Mouse (Mus musculus): ENCODE data around the gene Dtl. TPM values are rescaled to one million over a fixed set of nuclear protein-coding genes. Genes with fewer than 3 reads are reported as not detected.
"Not testable (repeated sequence)": the region's sequence is repeated elsewhere in the genome, so short reads cannot be mapped to it uniquely, and the experiment has no call there.

Gene Dtl
- total RNA-seq, 2 experiments from 2014 or later = 14.7 to 15.2 TPM

DNA sequence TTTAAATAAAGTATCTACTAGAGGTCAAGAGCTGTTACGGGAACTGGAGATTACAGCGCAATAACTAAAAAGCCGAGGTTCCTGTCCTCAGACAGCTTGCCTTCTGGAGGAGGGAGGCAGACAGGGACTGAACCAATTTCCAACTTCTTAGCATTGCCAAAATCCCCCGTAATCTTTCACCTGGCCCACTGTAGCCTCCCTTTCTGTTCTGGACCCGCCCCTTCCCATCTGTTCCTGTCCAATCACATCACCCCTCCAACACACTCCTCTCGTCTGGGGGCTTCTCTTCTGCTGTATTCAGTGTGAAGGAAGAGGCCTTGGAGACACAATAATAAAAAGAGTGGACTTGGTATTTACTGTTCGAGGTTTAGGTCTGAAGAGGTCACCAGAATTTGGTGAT lies 55.1 kb downstream of the Dtl start:
- no peak for DNase-seq (ENCODE audit: low spot score in 2 of 2)

DNA sequence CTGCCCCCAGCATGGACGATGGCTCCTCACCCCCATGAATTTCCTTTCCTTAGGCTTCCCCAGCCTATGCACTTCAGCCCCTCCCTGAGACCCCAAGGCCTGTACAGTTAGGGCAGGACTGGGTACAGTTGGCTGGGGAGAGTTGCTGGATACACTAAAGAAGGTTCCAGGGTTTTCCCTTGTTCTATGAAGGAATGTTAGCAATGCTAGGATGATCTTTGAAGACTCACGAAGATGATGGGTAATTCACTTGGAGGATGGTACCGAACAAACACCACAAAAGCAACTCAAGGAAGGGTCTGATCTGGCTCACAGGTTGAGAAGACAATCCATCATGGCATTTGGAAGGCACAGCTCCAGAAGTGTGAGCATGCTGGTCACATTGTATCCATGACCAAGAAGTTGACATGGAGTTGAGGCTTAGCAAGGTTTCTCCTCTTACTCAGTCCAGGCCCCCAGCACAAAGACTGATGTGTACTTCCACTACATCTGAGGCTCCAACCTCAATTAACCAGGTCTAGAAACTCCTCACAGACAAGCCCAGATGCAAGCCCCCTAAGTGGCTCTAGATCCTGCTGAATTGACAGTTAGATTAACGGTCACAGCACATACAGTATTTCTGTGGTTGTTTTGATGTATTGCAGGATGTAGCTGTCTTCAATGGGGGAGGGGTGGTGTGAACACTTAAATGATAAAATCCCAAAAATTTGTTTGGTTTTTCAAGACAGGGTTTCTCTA lies 55.8 kb downstream of the Dtl start:
- no peak for DNase-seq (ENCODE audit: low spot score in 2 of 2)

DNA sequence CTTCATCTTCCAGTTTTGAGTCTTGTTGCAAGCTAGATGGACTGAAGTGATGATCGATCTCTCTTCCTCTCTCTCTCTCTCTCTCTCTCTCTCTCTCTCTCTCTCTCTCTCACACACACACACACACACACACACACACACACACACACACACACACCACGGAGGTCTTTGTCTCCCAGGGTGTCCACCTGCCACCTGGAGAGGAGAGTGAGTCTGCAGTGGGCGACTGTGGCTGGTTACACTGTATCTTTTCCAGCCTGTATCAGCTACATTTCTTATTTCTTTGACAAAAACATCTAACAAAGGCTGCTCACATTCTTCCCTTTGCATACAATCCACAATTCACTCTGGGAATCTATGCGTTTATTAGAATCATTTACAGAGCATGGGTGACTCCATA lies 56.4 kb downstream of the Dtl start:
- DNase-seq (ENCODE audit: low spot score in 2 of 2) = no peak

DNA sequence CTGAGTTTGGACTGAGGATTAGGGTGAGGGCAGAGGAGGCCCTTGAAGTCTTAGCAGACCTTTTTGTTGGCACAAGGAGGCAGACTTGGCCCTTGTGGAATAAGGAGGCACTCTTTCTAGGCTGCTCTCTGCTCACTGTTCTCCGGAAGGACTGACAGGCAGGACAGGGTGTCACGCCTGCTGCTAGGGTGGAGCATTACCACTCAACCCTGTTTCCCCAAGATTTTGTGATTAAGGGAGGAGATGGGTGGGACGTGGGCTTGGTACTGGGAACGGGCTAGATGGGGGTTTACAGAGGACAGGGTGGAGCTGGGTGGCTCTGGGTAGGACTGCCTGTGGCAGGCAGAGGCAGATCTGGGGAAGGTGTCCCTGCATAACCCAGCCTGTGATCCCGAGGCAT lies 57.4 kb downstream of the Dtl start:
- no peak for DNase-seq (ENCODE audit: low spot score in 2 of 2)

DNA sequence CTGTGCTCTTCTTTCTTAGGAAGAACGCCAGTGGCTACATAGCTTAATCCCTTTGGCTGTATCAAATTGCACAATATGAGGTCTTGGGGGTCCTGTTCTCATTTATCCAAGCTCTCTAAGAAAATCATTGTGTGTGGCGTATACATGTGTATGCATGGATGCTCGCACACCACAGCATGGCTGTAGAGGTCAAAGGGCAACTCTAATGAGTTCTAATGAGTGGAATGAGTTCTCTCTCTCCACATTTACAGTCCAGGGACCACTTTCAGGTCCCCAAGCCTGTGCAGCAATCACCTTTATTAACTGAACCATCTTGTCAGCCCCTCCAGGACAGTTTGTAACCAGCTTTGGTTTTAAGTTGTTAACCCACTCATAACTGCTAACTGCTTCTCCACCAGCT lies 58.3 kb downstream of the Dtl start:
- DNase-seq (ENCODE audit: low spot score in 2 of 2) = no peak

DNA sequence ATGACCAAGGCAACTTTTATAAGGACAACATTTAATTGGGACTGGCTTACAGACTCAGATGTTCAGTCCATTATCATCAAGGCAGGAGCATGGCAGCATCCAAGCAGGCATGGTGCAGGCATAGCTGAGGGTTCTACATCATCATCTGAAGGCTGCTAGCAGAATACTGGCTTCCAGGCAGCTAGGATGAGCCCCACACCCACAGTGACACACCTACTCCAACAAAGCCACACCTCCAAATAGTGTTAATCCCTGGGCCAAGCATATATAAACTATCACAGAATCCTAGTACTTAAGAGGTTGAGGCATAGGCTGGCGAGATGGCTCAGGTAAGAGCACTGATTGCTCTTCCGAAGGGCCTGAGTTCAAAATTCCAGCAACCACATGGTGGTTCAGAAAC lies 59.0 kb downstream of the Dtl start:
- DNase-seq (ENCODE audit: low spot score in 2 of 2) = not testable (repeated sequence)

DNA sequence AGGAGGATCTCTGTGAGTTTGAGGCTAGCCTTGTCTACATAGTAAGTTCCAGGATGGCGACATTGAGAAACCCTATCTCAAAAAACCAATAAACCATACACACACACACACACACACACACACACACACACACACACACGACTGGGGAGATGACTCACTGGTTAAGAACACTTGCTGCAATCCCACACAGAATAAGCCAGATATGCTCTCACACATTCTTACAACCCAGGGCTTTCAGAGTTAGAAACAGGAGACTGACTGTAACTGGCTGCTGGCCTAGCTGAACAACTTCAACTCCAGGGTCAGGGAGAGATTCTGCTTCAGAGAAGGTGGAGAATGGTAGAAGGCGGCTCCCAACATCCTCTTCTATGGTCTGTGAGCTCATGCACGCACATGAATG lies 62.1 kb downstream of the Dtl start:
- DNase-seq (ENCODE audit: low spot score in 2 of 2) = no peak

DNA sequence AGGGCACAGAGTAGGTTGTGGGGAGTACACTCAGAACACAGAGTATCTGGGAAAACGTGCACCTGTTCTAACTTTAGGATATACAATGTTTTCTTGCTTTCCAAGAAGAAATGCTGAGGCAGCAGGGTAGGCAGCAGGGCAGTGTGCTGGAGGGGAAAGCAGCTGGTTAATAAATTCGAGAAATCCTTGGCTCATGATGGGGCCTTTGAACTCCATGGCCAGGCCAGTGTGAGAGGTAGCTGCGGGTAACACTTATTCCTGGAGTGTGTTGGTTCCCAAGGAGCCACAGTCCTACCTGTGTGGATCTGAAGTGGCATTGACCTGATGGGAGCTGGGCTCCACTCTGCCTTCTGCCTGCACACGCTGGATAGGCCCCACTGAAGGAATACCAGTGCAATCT lies 63.0 kb downstream of the Dtl start:
- no peak for DNase-seq (ENCODE audit: low spot score in 2 of 2)

DNA sequence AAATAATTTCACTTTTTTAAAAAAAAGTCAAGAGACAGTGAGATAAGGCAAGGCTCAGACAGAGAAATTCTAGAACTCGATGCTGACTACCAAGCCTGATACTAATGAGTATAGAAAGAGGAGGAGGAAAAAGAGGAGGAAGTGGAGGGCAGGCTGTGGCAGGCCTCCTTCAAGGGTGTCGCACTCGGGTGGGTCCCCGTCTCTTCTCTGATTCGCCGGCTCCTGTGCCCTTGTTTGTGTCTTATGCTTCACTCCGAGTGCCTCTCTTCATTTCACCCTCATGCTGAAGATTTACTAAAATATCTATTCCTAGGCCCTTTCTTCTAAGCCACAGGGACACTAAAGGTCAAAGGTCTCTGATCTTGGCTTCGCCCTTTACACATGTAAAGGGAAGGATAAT lies 63.8 kb downstream of the Dtl start:
- no peak for DNase-seq (ENCODE audit: low spot score in 2 of 2)

DNA sequence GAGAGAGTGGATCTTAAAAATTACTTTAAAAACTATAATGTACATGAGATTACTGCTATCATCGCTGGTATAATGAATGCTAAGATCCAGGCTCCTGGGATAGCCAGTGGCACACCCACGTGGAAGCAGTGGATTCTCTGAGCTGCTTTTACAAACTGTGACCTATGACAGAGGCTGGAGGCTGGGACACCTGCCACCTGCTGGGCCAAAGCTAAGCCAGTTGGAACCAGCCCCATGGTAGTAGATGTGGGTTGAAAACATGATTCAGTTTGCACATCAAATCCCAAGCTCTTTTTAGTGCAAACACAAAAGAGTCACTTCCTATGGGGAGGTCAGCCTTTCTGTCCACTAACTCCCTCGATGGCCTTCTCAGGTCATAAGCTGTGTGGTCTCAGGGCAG lies 65.5 kb downstream of the Dtl start:
- DNase-seq (ENCODE audit: low spot score in 2 of 2) = no peak

DNA sequence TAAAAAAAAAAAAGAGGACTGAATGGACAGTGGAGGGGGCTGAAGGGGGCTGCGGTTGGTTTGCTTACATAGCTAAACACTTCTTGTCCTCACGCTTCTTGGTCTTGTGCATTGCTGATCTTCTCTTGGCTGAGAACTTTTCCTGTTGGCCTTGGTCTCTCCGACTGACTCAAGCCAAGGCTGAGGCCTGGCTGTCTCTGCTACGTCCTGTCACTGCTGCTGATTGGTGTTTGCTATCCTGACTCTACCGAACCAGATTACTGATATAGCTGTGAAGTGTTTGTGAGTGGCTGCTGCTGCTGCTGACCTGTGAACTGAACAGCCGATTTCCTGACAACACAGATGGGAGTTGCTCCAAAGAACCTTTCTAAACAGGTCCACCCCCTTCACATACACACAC lies 66.2 kb downstream of the Dtl start:
- DNase-seq (ENCODE audit: low spot score in 2 of 2) = no peak

DNA sequence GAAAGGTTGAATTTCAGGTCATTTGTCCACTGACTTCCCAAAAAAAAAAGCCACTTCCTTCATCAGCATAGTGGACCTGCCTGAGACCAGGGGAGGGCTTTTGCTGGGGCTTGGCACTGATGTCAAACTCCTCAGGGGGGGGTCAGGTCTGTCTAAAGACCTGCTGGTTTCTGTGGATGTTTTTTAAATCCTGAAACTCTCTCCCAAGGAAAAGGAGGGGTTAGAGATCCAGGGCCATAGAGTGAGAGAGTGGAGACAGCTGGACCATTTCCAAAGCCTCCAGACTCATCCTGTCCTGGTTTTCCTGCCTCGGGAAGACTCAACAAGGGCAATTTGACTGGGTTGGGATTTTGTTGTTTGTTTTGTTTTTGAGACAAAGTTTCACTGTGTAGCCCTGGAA lies 68.6 kb downstream of the Dtl start:
- DNase-seq (ENCODE audit: low spot score in 2 of 2) = no peak

DNA sequence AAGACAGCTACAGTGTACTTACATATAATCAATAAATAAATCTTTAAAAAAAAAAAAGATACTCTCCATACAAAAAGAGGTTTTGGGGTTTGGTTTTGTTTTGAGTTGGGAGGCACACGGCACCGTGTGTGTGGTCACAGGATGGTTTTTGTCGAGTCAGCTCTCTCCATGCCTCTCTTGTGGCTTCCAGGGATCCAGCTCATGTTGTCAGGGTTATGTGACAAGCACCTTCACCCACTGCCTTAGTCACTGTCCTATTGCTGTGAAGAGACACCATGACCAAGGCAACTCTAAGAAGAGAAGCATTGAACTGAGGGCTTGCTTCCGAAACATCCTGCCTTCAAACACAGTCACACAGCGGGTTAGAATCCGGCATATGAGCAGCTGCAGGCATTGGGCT lies 75.7 kb downstream of the Dtl start:
- DNase-seq (ENCODE audit: low spot score in 2 of 2) = no peak

DNA sequence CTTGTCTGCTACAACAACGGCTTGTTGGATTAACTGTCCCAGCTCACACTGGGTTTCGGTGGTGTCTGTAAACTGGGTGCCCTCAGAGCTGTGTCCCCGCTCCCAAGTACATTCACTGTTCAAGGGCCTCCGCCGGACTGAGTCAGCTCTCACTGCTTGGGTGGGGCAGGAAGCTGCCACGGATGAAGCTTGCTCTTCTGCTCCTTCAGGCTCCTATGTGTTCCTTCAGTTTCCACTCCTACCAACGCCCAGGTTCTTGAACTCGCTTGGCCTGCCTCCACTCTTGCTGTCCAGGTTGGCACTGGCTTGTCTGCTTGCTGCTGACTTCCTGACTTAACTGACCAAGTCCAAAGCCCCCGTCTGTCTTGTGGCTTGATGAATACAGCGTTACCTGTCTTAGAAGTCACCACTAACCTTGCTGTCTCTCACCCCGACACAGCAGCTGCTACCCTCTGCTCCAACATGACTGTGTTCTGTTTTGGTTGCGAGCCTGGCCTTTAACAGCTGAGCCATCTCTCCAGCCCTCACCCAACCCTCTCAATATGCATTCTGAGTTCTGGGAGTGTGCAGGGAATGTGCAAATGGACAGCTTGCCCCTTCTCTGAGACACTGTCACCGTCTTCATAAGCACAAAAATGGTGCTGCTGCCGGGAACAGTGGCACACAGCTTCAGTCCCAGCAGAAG lies 76.9 kb downstream of the Dtl start:
- DNase-seq (ENCODE audit: low spot score in 2 of 2) = no peak

DNA sequence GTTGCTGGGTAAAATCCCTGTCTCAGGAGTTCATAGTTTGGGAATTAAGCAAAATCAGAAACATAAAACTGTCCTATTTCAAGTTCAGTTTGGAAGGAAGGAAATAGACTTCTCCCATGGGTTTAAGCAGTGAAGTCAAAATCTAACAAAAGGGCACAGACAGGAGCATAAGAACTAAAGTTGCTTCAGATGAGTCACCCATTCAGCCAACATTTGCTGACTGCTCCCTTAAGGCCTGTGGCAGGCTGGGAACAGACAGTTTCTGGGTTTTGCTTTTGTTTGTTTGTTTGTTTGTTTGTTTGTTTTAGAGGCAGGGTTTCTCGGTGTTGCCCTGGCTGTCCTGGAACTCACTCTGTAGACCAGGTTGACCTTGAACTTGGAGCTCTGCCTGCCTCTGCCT lies 78.7 kb downstream of the Dtl start:
- no peak for DNase-seq (ENCODE audit: low spot score in 2 of 2)

DNA sequence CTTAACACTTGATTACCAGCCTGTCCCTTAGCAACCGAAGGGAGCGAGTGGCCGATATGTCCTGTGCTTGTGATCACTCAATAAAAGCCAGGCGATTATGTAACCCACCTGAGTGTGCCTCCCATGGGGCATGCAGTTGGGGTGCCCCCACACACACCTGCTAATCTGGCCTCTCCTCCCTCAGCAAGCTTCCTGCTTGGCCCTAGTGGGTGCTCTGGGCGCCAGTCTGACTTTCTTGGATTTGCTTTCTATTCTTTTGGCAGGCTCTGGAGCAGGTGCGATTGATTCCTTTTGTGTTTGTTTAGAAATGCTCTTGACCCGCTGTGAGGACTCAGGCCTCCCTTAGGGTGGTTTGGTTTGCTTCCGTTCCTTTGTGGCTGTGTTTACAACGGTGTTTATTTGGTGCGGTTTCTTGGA lies 80.3 kb downstream of the Dtl start:
- DNase-seq (ENCODE audit: low spot score in 2 of 2) = no peak

DNA sequence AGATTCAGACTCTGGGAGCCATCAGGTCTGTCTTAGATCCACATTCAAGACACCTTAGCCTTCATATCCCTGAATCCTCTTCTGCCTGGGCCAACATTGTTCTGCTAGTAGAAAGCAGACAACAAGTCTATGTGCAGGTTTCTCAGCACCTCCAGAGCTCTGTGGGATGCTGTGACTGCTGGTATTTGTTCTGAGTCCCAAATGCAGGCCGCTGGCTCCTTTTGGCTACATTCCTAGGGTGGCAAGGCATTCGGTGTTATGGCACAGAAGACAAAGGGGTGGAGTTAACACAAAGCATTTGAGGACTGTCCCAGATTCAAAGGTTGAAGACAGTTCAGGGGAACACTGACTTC lies 81.1 kb downstream of the Dtl start:
- DNase-seq (ENCODE audit: low spot score in 2 of 2) = no peak

DNA sequence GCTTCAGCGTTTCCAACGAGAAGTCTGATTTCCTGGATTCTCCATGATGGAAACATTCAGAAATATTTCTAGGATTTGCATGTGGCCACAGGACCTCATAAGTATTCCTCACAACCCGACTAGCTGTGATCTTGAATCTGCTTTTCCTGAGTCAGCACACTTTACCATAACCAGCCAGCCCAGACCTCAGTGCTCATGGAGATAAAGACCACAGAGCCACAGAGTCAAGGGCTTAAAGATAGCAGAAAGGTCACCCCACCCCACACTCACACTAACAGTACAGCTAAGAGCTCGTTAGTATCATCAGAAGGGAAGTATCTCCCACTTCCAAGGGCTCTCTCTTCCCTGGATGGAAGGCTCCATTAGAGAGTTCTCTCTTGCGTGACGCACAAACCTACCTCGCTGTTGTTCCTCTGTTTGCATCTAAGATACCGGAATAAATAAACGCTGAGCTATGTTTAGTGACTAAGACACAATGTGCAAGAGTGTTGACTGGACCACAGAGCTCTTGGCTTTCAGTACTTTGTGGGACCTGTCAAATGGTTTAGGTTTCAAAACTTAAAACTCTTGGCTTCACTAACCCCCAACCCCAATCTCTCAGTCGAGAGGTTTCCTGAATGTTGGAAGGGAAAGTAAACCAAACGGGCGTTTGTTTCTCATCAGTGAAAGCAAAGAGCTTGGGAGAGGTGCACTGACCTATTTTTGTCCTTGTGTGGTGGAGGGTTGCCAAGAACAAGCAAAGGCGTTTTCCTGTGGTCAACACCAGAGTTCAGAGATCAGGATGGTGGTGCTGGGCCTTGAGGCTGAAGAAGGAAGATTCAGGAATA lies 81.7 kb downstream of the Dtl start:
- DNase-seq (ENCODE audit: low spot score in 2 of 2) = no peak

DNA sequence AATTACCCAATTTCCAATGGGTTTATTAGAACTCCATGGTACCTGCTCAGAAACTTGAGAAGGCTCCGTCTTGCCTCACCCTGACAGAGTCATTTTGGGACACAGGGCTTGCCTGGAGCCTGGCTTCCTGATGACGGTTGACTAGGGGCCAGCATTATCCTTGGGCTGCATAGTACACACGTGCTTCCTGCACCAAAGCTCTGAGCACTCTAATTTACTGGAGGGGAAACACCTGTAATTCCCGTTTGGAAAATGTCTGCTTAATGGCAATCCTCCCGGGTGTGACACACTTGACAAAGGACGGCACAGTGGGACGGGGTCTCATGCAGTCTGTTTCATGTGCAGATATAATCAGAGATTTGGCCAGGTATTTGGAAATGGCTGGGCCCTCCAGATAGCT lies 84.9 kb downstream of the Dtl start:
- no peak for DNase-seq (ENCODE audit: low spot score in 2 of 2)

Measured in gastrocnemius, postnatal 4 days (tissue).